Comparison of ENCODE assay signal across 9 mouse cellular contexts in genomic region chr17:8991160-8991559, GRCm38 (mm10). TPM values are rescaled to one million over a fixed set of nuclear protein-coding genes. Genes with fewer than 3 reads are reported as not detected.
DNase-seq lines count a peak whose midpoint lies in the region; ATAC-seq and TF ChIP-seq lines count a peak whose summit lies in the region.
"Had no signal": no experiment of that assay in that cellular context is flagged by ENCODE, and none has a peak within 500 bp of the region (broad histone marks: within the 10 kb centered on the region; RNA-seq: fewer than 3 reads in every experiment).

No protein-coding gene starts in this region.

- no peaks in the 10 kb centered on the region for H3K9me3 ChIP-seq in intestine, embryonic 14.5 days (ENCODE audit: control insufficient read depth, low read length)
- H3K9me3 ChIP-seq in intestine, embryonic 16.5 days (ENCODE audit: control insufficient read depth, low read length), result no peaks in the 10 kb centered on the region
- H3K9me3 ChIP-seq in liver, embryonic 14.5 days (ENCODE audit: control insufficient read depth, low read length), result no peaks in the 10 kb centered on the region
- H3K9me3 ChIP-seq: neural tube, embryonic 13.5 days had no signal

- TF ChIP-seq CTCF in liver, embryonic 14.5 days (IDR thresholded peaks at IDR 0.05; ENCODE audit: low read depth), result peak; percentile 34

- TF ChIP-seq EP300 in liver, embryonic 14.5 days (IDR thresholded peaks at IDR 0.05; ENCODE audit: low read depth), result no peak

- no peaks in the 10 kb centered on the region for H3K36me3 ChIP-seq in intestine, embryonic 14.5 days (ENCODE audit: control insufficient read depth, insufficient read depth, low read length)
- H3K36me3 ChIP-seq in intestine, embryonic 16.5 days (ENCODE audit: control insufficient read depth, insufficient read depth, low read length), result no peaks in the 10 kb centered on the region
- H3K36me3 ChIP-seq in liver, embryonic 14.5 days (replicated peaks; ENCODE audit: control insufficient read depth, insufficient read depth, low read depth), result no peaks in the 10 kb centered on the region

- H3K27me3 ChIP-seq in intestine, embryonic 14.5 days (replicated peaks; ENCODE audit: control insufficient read depth, insufficient read depth, low read length), result no peaks in the 10 kb centered on the region
- H3K27me3 ChIP-seq in intestine, embryonic 16.5 days (replicated peaks; ENCODE audit: control insufficient read depth, insufficient read depth, low read length), result no peaks in the 10 kb centered on the region
- no peaks in the 10 kb centered on the region for H3K27me3 ChIP-seq in liver, embryonic 14.5 days (ENCODE audit: control insufficient read depth, insufficient read depth, low read length)
- H3K27me3 ChIP-seq: neural tube, embryonic 13.5 days had no signal

- peak; percentile 54 for DNase-seq in intestine, embryonic 14.5 days (ENCODE audit: low spot score)
- peak; percentile 57 for DNase-seq in A20 (ENCODE audit: low read depth, low spot score)
- DNase-seq in NIH3T3 (ENCODE audit: low read depth), result peak; percentile 39
- DNase-seq in liver, embryonic 14.5 days (ENCODE audit: low read depth in 3 of 3, low spot score in 3 of 3), result no peak
- peak; percentile 51 to 69 for DNase-seq in thymus, postnatal 10 days (ENCODE audit: low spot score in 2 of 2)
- DNase-seq in ovary, postnatal 14 days (ENCODE audit: low spot score), result no peak
- DNase-seq in kidney, adult 9 months, result no peak

- H3K9ac ChIP-seq in intestine, embryonic 14.5 days (ENCODE audit: low read length), result no peak overlapping the region
- H3K9ac ChIP-seq in intestine, embryonic 16.5 days (ENCODE audit: low read depth, low read length), result no peak overlapping the region
- H3K9ac ChIP-seq in liver, embryonic 14.5 days (replicated peaks), result no peak overlapping the region
- H3K9ac ChIP-seq: neural tube, embryonic 13.5 days had no signal

- H3K27ac ChIP-seq in intestine, embryonic 14.5 days (ENCODE audit: low read depth), result no peak overlapping the region
- no peak overlapping the region for H3K27ac ChIP-seq in intestine, embryonic 16.5 days (ENCODE audit: low read length)
- no peak overlapping the region for H3K27ac ChIP-seq in liver, embryonic 14.5 days
- H3K27ac ChIP-seq: neural tube, embryonic 13.5 days had no signal

- 33% methylated on average over 8 of the region's 8 CpGs for WGBS in intestine, embryonic 14.5 days
- 34% methylated on average over 8 of the region's 8 CpGs for WGBS in intestine, embryonic 16.5 days
- WGBS in liver, embryonic 14.5 days (ENCODE audit: insufficient replicate concordance), result 36% methylated on average over 8 of the region's 8 CpGs

- H3K4me2 ChIP-seq in intestine, embryonic 14.5 days (ENCODE audit: low read length), result no peak overlapping the region
- H3K4me2 ChIP-seq in intestine, embryonic 16.5 days (ENCODE audit: low read depth, low read length), result no peak overlapping the region
- H3K4me2 ChIP-seq in liver, embryonic 14.5 days (ENCODE audit: low read depth), result no peak overlapping the region
- H3K4me2 ChIP-seq: neural tube, embryonic 13.5 days had no signal

- no peak for ATAC-seq in intestine, embryonic 14.5 days (replicated peaks; ENCODE audit: low FRiP score, low TSS enrichment, low read depth)
- no peak for ATAC-seq in intestine, embryonic 16.5 days
- no peak for ATAC-seq in liver, embryonic 14.5 days (ENCODE audit: insufficient read depth)

- no peaks in the 10 kb centered on the region for H3K4me1 ChIP-seq in intestine, embryonic 14.5 days (replicated peaks; ENCODE audit: control insufficient read depth, insufficient read depth, low read length)
- H3K4me1 ChIP-seq in intestine, embryonic 16.5 days (ENCODE audit: control insufficient read depth, insufficient read depth, low read length), result peaks cover 2% of the 10 kb centered on the region; the same call in 1 of the 2 replicates
- H3K4me1 ChIP-seq in liver, embryonic 14.5 days (replicated peaks; ENCODE audit: control insufficient read depth in 2 of 2, insufficient read depth in 2 of 2, low read length in 1 of 2), result peaks cover 0 to 2% of the 10 kb centered on the region in 2 experiments; a peak in 1 of 4 replicates

- H3K4me3 ChIP-seq in intestine, embryonic 14.5 days (ENCODE audit: low read depth, low read length), result no peak overlapping the region
- no peak overlapping the region for H3K4me3 ChIP-seq in intestine, embryonic 16.5 days (ENCODE audit: low read length)
- no peak overlapping the region for H3K4me3 ChIP-seq in liver, embryonic 14.5 days (ENCODE audit: insufficient read depth in 1 of 2, low read depth in 2 of 2, low read length in 2 of 2)
- H3K4me3 ChIP-seq: neural tube, embryonic 13.5 days had no signal

RNA-seq across cellular contexts. Expression of gene 1700010I14Rik, which starts 3.0 kb away (rescaled TPM):
- 1.0 and 1.2 TPM in 2 replicates for polyA plus RNA-seq in intestine, embryonic 14.5 days (2014; fragmentation: Nextera tagmentation; extraction: Ambion mirVana)
- polyA plus RNA-seq in intestine, embryonic 16.5 days (2015; fragmentation: Nextera tagmentation; extraction: Ambion mirVana), result 1.0 and 1.2 TPM in 2 replicates
- 0.28 and 0.55 TPM in 2 replicates for polyA plus RNA-seq in liver, embryonic 14.5 days (2012; rRNA removed)
- 0.63 and 0.79 TPM in 2 replicates for polyA plus RNA-seq in liver, embryonic 14.5 days (2014; fragmentation: Nextera tagmentation; extraction: Ambion mirVana)

Comparison
In these comparisons a context has a peak if more than half of its experiments do, and no peak if none do; other contexts are left out.
1. DNase-seq: peak in intestine, embryonic 14.5 days (single experiment), A20 (single experiment), NIH3T3 (single experiment) and thymus, postnatal 10 days (2 of 2); none in liver, embryonic 14.5 days (0 of 3), ovary, postnatal 14 days (single experiment) and kidney, adult 9 months (single experiment).